Mouse (Mus musculus) E14TG2a.4 (cell line): ENCODE measurements around the gene Tinagl1.

Source experiments
- CTCF ChIP-seq: conservative IDR thresholded peaks from 2 replicates; pipeline ENCODE4 v1.5.1; 2014; ENCODE audit warnings: low read length
- NANOG ChIP-seq: IDR thresholded peaks from 2 replicates; pipeline ENCODE4 v1.6.1; 2014; ENCODE audit warnings: borderline replicate concordance, low read length, mixed read lengths
- POU5F1 ChIP-seq: IDR thresholded peaks from 2 replicates; pipeline ENCODE4 v1.6.1; 2014; ENCODE audit warnings: low read length, borderline replicate concordance

GRCm38 (mm10) chr4:130189606-130190005, 14.7 kb upstream of the Tinagl1 start:
- no peak for TF ChIP-seq CTCF
- TF ChIP-seq POU5F1: no peak
- no peak for TF ChIP-seq NANOG
